Mouse (Mus musculus): ENCODE results near the gene Pam. TPM values are rescaled to one million over a fixed set of nuclear protein-coding genes. Genes with fewer than 3 reads are reported as not detected.

Gene Pam
- polyA plus RNA-seq, 1 experiment from 2014 or later, result 41.5 TPM

GRCm38 (mm10) chr1:98038252-98038651 lies 57.2 kb downstream of the Pam start:
- Histone ChIP-seq H3K27me3 (ENCODE audit: insufficient read depth, low read length) (no peaks in the 10 kb centered on the region), H3K27ac (ENCODE audit: low read depth) (no peak overlapping the region), H3K4me2 (no peak overlapping the region), H3K4me3 (ENCODE audit: low read depth, low read length) (no peak overlapping the region), H3K36me3 (ENCODE audit: insufficient read depth) (no peaks in the 10 kb centered on the region), H3K4me1 (ENCODE audit: insufficient read depth) (no peaks in the 10 kb centered on the region), H3K9ac (no peak overlapping the region), H3K9me3 (ENCODE audit: low read depth, low read length) (no peaks in the 10 kb centered on the region)
- ATAC-seq (ENCODE audit: insufficient read depth), result no peak
- DNase-seq, result no peak
- 77% methylated on average over 3 of the region's 3 CpGs for WGBS
- TF ChIP-seq CTCF (IDR thresholded peaks at IDR 0.05; ENCODE audit: low read depth), result no peak

- H3K9ac ChIP-seq, result no peak overlapping the region
- TF ChIP-seq CTCF (IDR thresholded peaks at IDR 0.05; ENCODE audit: low read depth), result no peak
- no peak overlapping the region for H3K4me3 ChIP-seq (ENCODE audit: low read depth, low read length)
- no peak for ATAC-seq (ENCODE audit: insufficient read depth)
- no peak for DNase-seq
- no peaks in the 10 kb centered on the region for H3K9me3 ChIP-seq (ENCODE audit: low read depth, low read length)
- 72% methylated on average over 2 of the region's 2 CpGs for WGBS
- no peaks in the 10 kb centered on the region for H3K27me3 ChIP-seq (ENCODE audit: insufficient read depth, low read length)
- H3K27ac ChIP-seq (ENCODE audit: low read depth), result no peak overlapping the region
- H3K36me3 ChIP-seq (ENCODE audit: insufficient read depth), result no peaks in the 10 kb centered on the region
- H3K4me1 ChIP-seq (ENCODE audit: insufficient read depth), result no peaks in the 10 kb centered on the region
- H3K4me2 ChIP-seq, result no peak overlapping the region
Measured at GRCm38 (mm10) chr1:98035736-98036135, 59.7 kb downstream of the Pam start.

GRCm38 (mm10) chr1:98031802-98032201 lies 63.6 kb downstream of the Pam start:
- H3K4me1 ChIP-seq (ENCODE audit: insufficient read depth), result no peaks in the 10 kb centered on the region
- 81% methylated on average over 8 of the region's 8 CpGs for WGBS
- H3K4me2 ChIP-seq, result no peak overlapping the region
- no peak overlapping the region for H3K4me3 ChIP-seq (ENCODE audit: low read depth, low read length)
- no peaks in the 10 kb centered on the region for H3K9me3 ChIP-seq (ENCODE audit: low read depth, low read length)
- DNase-seq (no peak), ATAC-seq (ENCODE audit: insufficient read depth) (no peak)
- H3K27me3 ChIP-seq (ENCODE audit: insufficient read depth, low read length), result no peaks in the 10 kb centered on the region
- TF ChIP-seq CTCF (IDR thresholded peaks at IDR 0.05; ENCODE audit: low read depth), result no peak
- no peak overlapping the region for H3K27ac ChIP-seq (ENCODE audit: low read depth)
- H3K9ac ChIP-seq, result no peak overlapping the region
- H3K36me3 ChIP-seq (ENCODE audit: insufficient read depth), result no peaks in the 10 kb centered on the region

GRCm38 (mm10) chr1:98029025-98029424 lies 66.4 kb downstream of the Pam start:
- ATAC-seq (ENCODE audit: insufficient read depth), result no peak
- Histone ChIP-seq H3K27ac (ENCODE audit: low read depth) (no peak overlapping the region), H3K9ac (no peak overlapping the region), H3K4me3 (ENCODE audit: low read depth, low read length) (no peak overlapping the region), H3K4me2 (no peak overlapping the region), H3K36me3 (ENCODE audit: insufficient read depth) (no peaks in the 10 kb centered on the region), H3K27me3 (ENCODE audit: insufficient read depth, low read length) (no peaks in the 10 kb centered on the region), H3K4me1 (ENCODE audit: insufficient read depth) (no peaks in the 10 kb centered on the region), H3K9me3 (ENCODE audit: low read depth, low read length) (no peaks in the 10 kb centered on the region)
- no peak for DNase-seq
- WGBS, result 83% methylated on average over 5 of the region's 5 CpGs
- TF ChIP-seq CTCF (IDR thresholded peaks at IDR 0.05; ENCODE audit: low read depth), result no peak

GRCm38 (mm10) chr1:98028468-98028867 lies 67.0 kb downstream of the Pam start:
- Histone ChIP-seq H3K4me3 (ENCODE audit: low read depth, low read length) (no peak overlapping the region), H3K36me3 (ENCODE audit: insufficient read depth) (no peaks in the 10 kb centered on the region), H3K27me3 (ENCODE audit: insufficient read depth, low read length) (no peaks in the 10 kb centered on the region), H3K9ac (no peak overlapping the region), H3K9me3 (ENCODE audit: low read depth, low read length) (no peaks in the 10 kb centered on the region), H3K27ac (ENCODE audit: low read depth) (no peak overlapping the region), H3K4me1 (ENCODE audit: insufficient read depth) (no peaks in the 10 kb centered on the region), H3K4me2 (no peak overlapping the region)
- WGBS, result 89% methylated on average over 5 of the region's 5 CpGs
- ATAC-seq (ENCODE audit: insufficient read depth) (no peak), DNase-seq (no peak)
- TF ChIP-seq CTCF (IDR thresholded peaks at IDR 0.05; ENCODE audit: low read depth), result no peak

GRCm38 (mm10) chr1:98027959-98028358 lies 67.5 kb downstream of the Pam start:
- H3K9me3 ChIP-seq (ENCODE audit: low read depth, low read length), result no peaks in the 10 kb centered on the region
- no peak for TF ChIP-seq CTCF (IDR thresholded peaks at IDR 0.05; ENCODE audit: low read depth)
- H3K36me3 ChIP-seq (ENCODE audit: insufficient read depth), result no peaks in the 10 kb centered on the region
- no peaks in the 10 kb centered on the region for H3K4me1 ChIP-seq (ENCODE audit: insufficient read depth)
- H3K27ac ChIP-seq (ENCODE audit: low read depth), result no peak overlapping the region
- H3K4me3 ChIP-seq (ENCODE audit: low read depth, low read length), result no peak overlapping the region
- H3K4me2 ChIP-seq, result no peak overlapping the region
- 81% methylated on average over 4 of the region's 4 CpGs for WGBS
- no peaks in the 10 kb centered on the region for H3K27me3 ChIP-seq (ENCODE audit: insufficient read depth, low read length)
- DNase-seq, result no peak
- no peak overlapping the region for H3K9ac ChIP-seq
- ATAC-seq (ENCODE audit: insufficient read depth), result no peak

GRCm38 (mm10) chr1:98025924-98026640 lies 69.4 kb downstream of the Pam start:
- 56% methylated on average over 6 of the region's 6 CpGs for WGBS
- no peaks in the 10 kb centered on the region for H3K36me3 ChIP-seq (ENCODE audit: insufficient read depth)
- H3K4me2 ChIP-seq, result no peak overlapping the region
- H3K27me3 ChIP-seq (ENCODE audit: insufficient read depth, low read length), result no peaks in the 10 kb centered on the region
- TF ChIP-seq CTCF (IDR thresholded peaks at IDR 0.05; ENCODE audit: low read depth), result no peak
- no peak for DNase-seq
- H3K27ac ChIP-seq (ENCODE audit: low read depth), result no peak overlapping the region
- no peak overlapping the region for H3K4me3 ChIP-seq (ENCODE audit: low read depth, low read length)
- H3K9ac ChIP-seq, result no peak overlapping the region
- H3K9me3 ChIP-seq (ENCODE audit: low read depth, low read length), result no peaks in the 10 kb centered on the region
- no peaks in the 10 kb centered on the region for H3K4me1 ChIP-seq (ENCODE audit: insufficient read depth)
- ATAC-seq (ENCODE audit: insufficient read depth), result no peak
